Mouse (Mus musculus) midbrain, embryonic 14.5 days (tissue): ENCODE results near the gene Ndufv1. TPM values are rescaled to one million over a fixed set of nuclear protein-coding genes. Genes with fewer than 3 reads are reported as not detected.

Source experiments
- ATAC-seq: fragments of 200-750 bp; cut with Nextera tagmentation; 2 replicates; pipeline ENCODE4 v1.8.0; 2017; ENCODE audit warnings: moderate number of reproducible peaks, moderate library complexity; ENCODE audit not compliant: low FRiP score, low TSS enrichment
- DNase-seq: peaks from one replicate; pipeline ENCODE4 v3.0.0-alpha.2; 2015
- H3K27ac ChIP-seq: fragments of 300-500 bp; sonication (generic); replicated peaks from 2 replicates; pipeline ENCODE4 v1.5.1; 2014; ENCODE audit warnings: mild to moderate bottlenecking, low read depth, low read length, moderate library complexity
- H3K27me3 ChIP-seq: fragments of 300-500 bp; sonication (generic); 2 replicates; pipeline ENCODE4 v1.6.1; 2014; ENCODE audit warnings: low read length, control low read depth, mixed read lengths; ENCODE audit not compliant: control insufficient read depth, insufficient read depth
- H3K36me3 ChIP-seq: fragments of 300-500 bp; sonication (generic); 2 replicates; pipeline ENCODE4 v1.6.1; 2014; ENCODE audit warnings: low read length, control low read depth; ENCODE audit not compliant: control insufficient read depth, insufficient read depth
- H3K4me1 ChIP-seq: fragments of 300-500 bp; sonication (generic); 2 replicates; pipeline ENCODE4 v1.6.1; 2014; ENCODE audit warnings: mild to moderate bottlenecking, antibody characterized with exemption, low read length, control low read depth; ENCODE audit not compliant: control insufficient read depth, insufficient read depth
- H3K4me2 ChIP-seq: fragments of 300-500 bp; sonication (generic); 2 replicates; pipeline ENCODE4 v1.6.1; 2014; ENCODE audit warnings: mild to moderate bottlenecking, low read length, moderate library complexity
- H3K4me3 ChIP-seq: fragments of 300-500 bp; sonication (generic); replicated peaks from 2 replicates; pipeline ENCODE4 v1.5.1; 2014; ENCODE audit warnings: low read depth, low read length
- H3K9ac ChIP-seq: fragments of 300-500 bp; sonication (generic); replicated peaks from 2 replicates; pipeline ENCODE4 v1.6.1; 2014; ENCODE audit warnings: mild to moderate bottlenecking, low read length, moderate library complexity
- H3K9me3 ChIP-seq: fragments of 300-500 bp; sonication (generic); 2 replicates; pipeline ENCODE4 v1.6.1; 2016; ENCODE audit warnings: low read length, control low read depth, mixed read lengths; ENCODE audit not compliant: control insufficient read depth
- WGBS: fragments of 180-500 bp; shearing (Covaris S2); extraction: QIAGEN DNeasy Blood & Tissue Kit; methylation state at CpG from one replicate; pipeline ENCODE4 v1.1.7; 2014; 5-methylcytosine and 5-hydroxymethylcytosine counted together
- polyA plus RNA-seq: library from polyadenylated mRNA; unstranded; fragments of >200 nt; fragmentation: Nextera tagmentation; extraction: Ambion mirVana; gene quantifications from 2 replicates; pipeline ENCODE4 v1.2.1, GENCODE M21; 2014

Gene Ndufv1
- polyA plus RNA-seq, 1 experiment from 2014 or later = 231 TPM

DNA sequence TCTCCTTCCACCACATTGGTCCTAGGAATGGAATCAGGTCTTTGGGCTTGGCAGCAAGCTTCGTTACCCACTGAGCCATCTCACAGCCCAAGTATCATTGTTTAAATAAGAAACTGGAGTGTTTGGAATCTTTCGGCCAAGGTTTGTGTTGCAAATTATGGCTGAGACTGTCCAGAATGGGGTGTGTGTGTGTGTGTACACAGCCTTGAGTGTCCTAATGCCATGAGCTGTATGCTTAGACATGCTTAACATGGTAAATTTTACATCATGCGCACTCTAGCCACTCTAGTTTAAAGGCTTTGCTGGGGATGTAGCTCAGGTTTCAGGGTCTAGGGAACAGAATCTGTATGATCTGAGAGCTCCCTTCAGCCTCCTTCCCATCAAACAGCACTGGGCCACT is 17.1 kb downstream of the Ndufv1 start:
- no peak overlapping the region for H3K9ac ChIP-seq
- H3K27me3 ChIP-seq = no peaks in the 10 kb centered on the region
- no peak overlapping the region for H3K4me3 ChIP-seq
- DNase-seq = no peak
- H3K27ac ChIP-seq = no peak overlapping the region
- no peak for ATAC-seq
- H3K4me2 ChIP-seq = no peak overlapping the region
- peaks cover 3% of the 10 kb centered on the region; the same call in 1 of the 2 replicates for H3K4me1 ChIP-seq
- H3K36me3 ChIP-seq = no peaks in the 10 kb centered on the region
- H3K9me3 ChIP-seq = no peaks in the 10 kb centered on the region
- WGBS = 90% methylated on average over 3 of the region's 3 CpGs

DNA sequence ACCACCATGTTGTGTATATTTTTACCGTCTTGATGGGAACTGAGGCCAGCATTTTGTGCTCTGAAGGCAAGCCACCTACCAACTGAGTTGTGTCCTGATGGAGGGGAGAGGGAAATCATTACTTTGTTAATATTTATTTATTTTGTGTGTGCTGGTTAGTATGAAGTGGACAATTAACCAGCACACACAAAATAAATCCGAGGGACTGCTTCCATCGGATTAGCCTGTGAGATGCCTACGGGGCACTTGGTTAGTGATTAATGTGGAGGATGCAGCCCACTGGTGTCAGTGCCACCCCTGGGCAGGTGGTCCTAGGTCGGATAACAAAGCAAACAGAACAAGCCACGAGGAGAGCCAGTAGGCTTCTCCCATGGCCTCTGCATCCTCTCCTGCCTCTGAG is 17.7 kb downstream of the Ndufv1 start:
- Histone ChIP-seq H3K9ac (no peak overlapping the region), H3K27ac (no peak overlapping the region), H3K4me1 (peaks cover 3% of the 10 kb centered on the region; the same call in 1 of the 2 replicates), H3K36me3 (no peaks in the 10 kb centered on the region), H3K4me3 (no peak overlapping the region), H3K4me2 (no peak overlapping the region), H3K27me3 (no peaks in the 10 kb centered on the region), H3K9me3 (no peaks in the 10 kb centered on the region)
- WGBS = 70% methylated on average over 6 of the region's 6 CpGs
- ATAC-seq = no peak
- DNase-seq = no peak

DNA sequence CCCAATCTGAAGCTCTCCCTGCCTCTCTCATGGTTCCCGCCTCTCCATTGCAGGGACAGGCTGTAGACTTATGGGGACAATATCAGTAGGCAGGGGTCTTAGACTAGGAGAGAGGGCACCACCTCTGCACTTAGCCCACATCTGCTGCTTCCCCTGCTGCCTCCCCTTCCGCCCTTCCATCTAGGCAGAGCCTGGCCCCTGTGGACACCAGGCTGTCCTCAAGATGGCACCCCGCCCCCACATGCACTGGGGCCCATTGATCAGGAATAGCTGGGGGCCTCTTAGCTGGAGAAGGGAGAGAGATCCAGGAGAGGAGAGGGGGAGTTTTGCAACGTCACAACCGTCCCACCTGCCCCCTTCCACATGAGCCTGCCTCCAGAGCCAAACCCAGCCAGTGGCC is 20.2 kb downstream of the Ndufv1 start, which contains the start of gene Tbx10:
TSS of gene Tbx10 (plus strand) at position 337 of the 400 bp plus-strand sequence.
- H3K4me3 ChIP-seq = no peak within 1 kb of the TSS
- no peaks in the 10 kb centered on the region for H3K9me3 ChIP-seq
- DNase-seq (no peak), ATAC-seq (no peak)
- no peaks in the 10 kb centered on the region for H3K36me3 ChIP-seq
- H3K27ac ChIP-seq = no peak within 1 kb of the TSS
- H3K4me2 ChIP-seq = no peak within 1 kb of the TSS
- no peaks in the 10 kb centered on the region for H3K4me1 ChIP-seq
- H3K27me3 ChIP-seq = no peaks in the 10 kb centered on the region
- 54% methylated on average over 5 of the region's 5 CpGs for WGBS
- no peak within 1 kb of the TSS for H3K9ac ChIP-seq

DNA sequence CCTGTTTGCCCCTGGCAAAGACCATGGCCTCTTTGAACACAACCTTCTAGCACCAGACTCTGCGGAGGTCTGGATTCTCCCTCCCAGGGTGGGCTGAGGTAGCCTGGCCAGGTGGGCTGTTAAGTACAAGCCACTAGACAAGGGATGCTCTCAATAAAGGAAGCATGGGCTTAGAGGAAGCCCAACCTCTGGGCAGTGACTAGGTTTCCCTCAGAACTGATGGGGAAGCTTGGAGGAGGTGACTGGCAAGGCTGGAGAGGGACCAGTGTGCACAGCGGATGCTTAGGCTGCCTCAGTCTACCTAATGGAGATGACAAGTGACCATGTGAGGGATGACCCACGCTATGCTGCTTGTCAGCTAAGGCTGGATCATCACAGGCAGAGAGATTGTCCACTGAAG is 20.6 kb downstream of the Ndufv1 start:
- no peak overlapping the region for H3K9ac ChIP-seq
- no peaks in the 10 kb centered on the region for H3K36me3 ChIP-seq
- no peak overlapping the region for H3K4me2 ChIP-seq
- no peak for DNase-seq
- H3K27me3 ChIP-seq = no peaks in the 10 kb centered on the region
- no peaks in the 10 kb centered on the region for H3K4me1 ChIP-seq
- WGBS = 85% methylated on average over 3 of the region's 3 CpGs
- no peak overlapping the region for H3K4me3 ChIP-seq
- H3K27ac ChIP-seq = no peak overlapping the region
- ATAC-seq = no peak
- no peaks in the 10 kb centered on the region for H3K9me3 ChIP-seq

DNA sequence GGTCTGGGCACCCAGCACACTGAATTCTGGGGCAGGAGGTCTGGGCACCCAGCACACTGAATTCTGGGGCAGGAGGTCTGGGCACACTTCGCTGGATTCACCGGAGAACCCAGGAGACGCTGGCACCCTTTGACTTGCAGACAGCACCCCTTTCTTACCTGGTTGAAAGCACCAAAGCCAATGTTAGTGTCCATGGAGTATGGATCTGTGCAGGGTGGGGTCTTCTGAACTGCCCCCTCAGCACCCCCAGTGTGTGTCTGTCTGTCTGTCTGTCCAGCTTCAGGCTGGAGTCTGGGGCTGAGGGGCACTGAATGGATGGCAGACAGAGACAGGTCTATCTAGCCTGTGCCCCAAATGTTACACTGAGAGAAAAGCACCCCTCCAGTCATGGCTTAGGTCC is 21.0 kb downstream of the Ndufv1 start:
- no peak overlapping the region for H3K4me2 ChIP-seq
- no peaks in the 10 kb centered on the region for H3K36me3 ChIP-seq
- 96% methylated on average over 3 of the region's 3 CpGs for WGBS

DNA sequence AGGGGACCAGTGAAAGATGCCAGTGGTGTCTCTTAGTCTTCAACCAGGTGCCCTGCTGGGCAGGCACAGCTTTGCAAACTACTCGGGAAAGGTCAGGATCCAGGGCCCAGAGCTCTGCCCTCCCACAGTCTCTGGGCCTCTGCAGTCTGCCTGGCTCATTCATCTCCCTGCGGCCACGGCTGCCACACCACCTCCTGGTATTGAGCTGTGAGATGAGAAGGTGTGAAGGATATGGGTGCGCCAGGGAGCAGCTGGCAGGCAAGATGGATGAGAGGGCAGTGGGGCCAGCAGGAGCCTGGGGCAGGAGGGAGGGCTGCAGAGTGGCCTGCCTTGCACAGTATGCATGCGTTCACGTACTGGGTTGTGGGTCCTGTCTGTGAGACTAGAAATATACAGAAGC is 21.8 kb downstream of the Ndufv1 start:
- no peak for ATAC-seq
- H3K27me3 ChIP-seq = no peaks in the 10 kb centered on the region
- no peak for DNase-seq
- H3K9me3 ChIP-seq = no peaks in the 10 kb centered on the region
- H3K4me3 ChIP-seq = no peak overlapping the region
- 64% methylated on average over 6 of the region's 6 CpGs for WGBS
- H3K4me1 ChIP-seq = no peaks in the 10 kb centered on the region
- H3K36me3 ChIP-seq = no peaks in the 10 kb centered on the region
- no peak overlapping the region for H3K27ac ChIP-seq
- no peak overlapping the region for H3K9ac ChIP-seq
- H3K4me2 ChIP-seq = no peak overlapping the region

More for the DNA sequence above, 21.0 kb downstream of the Ndufv1 start:
- Histone ChIP-seq H3K9ac (no peak overlapping the region), H3K4me1 (no peaks in the 10 kb centered on the region), H3K27ac (no peak overlapping the region), H3K4me3 (no peak overlapping the region), H3K27me3 (no peaks in the 10 kb centered on the region), H3K9me3 (no peaks in the 10 kb centered on the region)
- DNase-seq (no peak), ATAC-seq (no peak)

DNA sequence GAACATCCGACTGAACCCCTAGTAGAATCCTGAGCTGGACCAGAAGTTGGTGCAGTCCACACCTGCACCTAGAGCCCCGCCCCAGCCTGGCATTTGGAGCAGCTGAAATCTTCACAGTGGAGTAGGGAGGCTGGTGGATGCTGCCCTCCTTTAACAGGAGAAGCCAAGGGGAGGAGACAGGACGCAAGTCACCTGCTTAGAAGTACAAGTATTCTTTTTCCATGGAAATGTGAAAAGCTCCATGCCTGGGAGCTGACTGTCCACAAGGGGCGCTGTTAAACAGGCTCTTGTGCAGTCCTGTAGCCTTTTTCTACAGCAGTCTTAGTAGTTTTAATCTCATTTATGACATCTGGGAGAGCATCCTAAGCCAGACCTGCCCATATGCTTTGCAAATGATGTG is 23.9 kb downstream of the Ndufv1 start:
- WGBS = 89% methylated on average over 4 of the region's 4 CpGs
- Histone ChIP-seq H3K27me3 (no peaks in the 10 kb centered on the region), H3K9me3 (no peaks in the 10 kb centered on the region), H3K4me3 (no peak overlapping the region), H3K36me3 (no peaks in the 10 kb centered on the region), H3K4me1 (no peaks in the 10 kb centered on the region), H3K27ac (no peak overlapping the region), H3K4me2 (no peak overlapping the region), H3K9ac (no peak overlapping the region)
- ATAC-seq (no peak), DNase-seq (no peak)

DNA sequence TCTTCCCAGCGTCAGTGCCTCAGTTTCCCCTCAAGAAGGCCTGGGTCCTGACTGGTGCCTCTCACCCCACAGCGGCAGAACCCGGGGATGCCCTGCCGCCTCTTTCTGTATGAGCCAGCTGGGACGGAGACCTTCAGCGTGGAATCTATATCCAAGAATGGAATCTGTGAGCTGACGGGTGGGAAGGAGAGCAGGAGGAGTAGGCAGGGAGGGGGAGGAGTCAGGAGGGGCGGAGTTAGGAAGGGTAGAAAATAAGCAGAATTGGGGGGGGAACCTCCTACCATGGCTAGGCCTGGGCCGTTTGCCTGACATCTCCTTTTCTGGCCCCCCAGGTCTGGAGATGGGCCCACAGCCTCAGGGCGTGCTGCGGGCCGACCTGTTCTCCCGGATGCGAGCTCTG is 24.5 kb downstream of the Ndufv1 start:
- no peak overlapping the region for H3K4me2 ChIP-seq
- no peak overlapping the region for H3K9ac ChIP-seq
- H3K36me3 ChIP-seq = no peaks in the 10 kb centered on the region
- no peak overlapping the region for H3K4me3 ChIP-seq
- ATAC-seq (no peak), DNase-seq (no peak)
- H3K27me3 ChIP-seq = no peaks in the 10 kb centered on the region
- H3K27ac ChIP-seq = no peak overlapping the region
- H3K9me3 ChIP-seq = no peaks in the 10 kb centered on the region
- 93% methylated on average over 14 of the region's 14 CpGs for WGBS
- H3K4me1 ChIP-seq = no peaks in the 10 kb centered on the region

DNA sequence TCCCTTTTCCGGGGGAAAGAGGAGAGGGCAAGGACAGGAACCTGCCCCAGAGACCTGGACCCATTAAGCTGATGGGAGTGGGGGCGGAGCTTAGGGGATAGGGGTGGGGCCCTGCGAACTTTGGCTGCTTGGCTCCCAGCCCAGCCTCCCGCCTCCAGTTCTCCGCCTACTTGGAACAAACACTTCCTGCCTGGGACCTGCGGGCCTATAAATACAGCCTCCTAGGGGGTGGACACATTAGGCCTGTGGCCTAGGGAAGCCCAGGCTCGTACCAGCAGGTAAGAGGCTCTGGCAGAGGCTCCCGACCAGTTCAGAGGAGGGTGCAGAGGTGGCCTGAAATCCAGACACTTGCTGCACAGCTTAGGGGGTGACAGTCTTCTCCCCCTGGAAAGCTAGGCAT is 26.3 kb downstream of the Ndufv1 start, which contains the start of gene Acy3:
TSS of gene Acy3 (plus strand) at position 237 of the 400 bp plus-strand sequence.
- Histone ChIP-seq H3K9ac (no peak within 1 kb of the TSS; the same call in 1 of the 2 replicates), H3K4me1 (no peaks in the 10 kb centered on the region), H3K36me3 (no peaks in the 10 kb centered on the region), H3K9me3 (no peaks in the 10 kb centered on the region), H3K27ac (no peak within 1 kb of the TSS), H3K4me2 (no peak within 1 kb of the TSS), H3K4me3 (no peak within 1 kb of the TSS), H3K27me3 (no peaks in the 10 kb centered on the region)
- DNase-seq (peak; percentile 48), ATAC-seq (no peak)
- WGBS = 15% methylated on average over 8 of the region's 8 CpGs
